Mouse (Mus musculus) MEL (cell line): Measurements from ENCODE around the gene Tfap2e. TPM values are rescaled to one million over a fixed set of nuclear protein-coding genes. Genes with fewer than 3 reads are reported as not detected.

Source experiments
- DNase-seq: peaks from one replicate; pipeline ENCODE4 v3.0.0; 2011; ENCODE audit warnings: low read depth, low spot score
- H3K27ac ChIP-seq: 2 replicates; pipeline ENCODE4 v1.5.1; 2012; ENCODE audit warnings: low read depth, mild to moderate bottlenecking, control low read depth, low read length, moderate library complexity; ENCODE audit not compliant: control insufficient read depth
- H3K27me3 ChIP-seq, 2 experiments: fragments of 150-350 bp in 1 of 2; sonication (generic) in 1 of 2; 2 replicates each; pipeline ENCODE4 v1.6.1; 2012; ENCODE audit warnings: low read length in 2 of 2, mild to moderate bottlenecking in 2 of 2, improper control_type of control experiment in 1 of 2, moderate library complexity in 1 of 2; ENCODE audit not compliant: insufficient read depth in 2 of 2, control insufficient read depth in 1 of 2
- H3K36me3 ChIP-seq, 2 experiments: 2 replicates each; pipeline ENCODE4 v1.6.1; 2012 to 2014; ENCODE audit warnings: low read length in 2 of 2, improper control_type of control experiment in 1 of 2, inconsistent platforms in 1 of 2, mild to moderate bottlenecking in 1 of 2; ENCODE audit not compliant: insufficient read depth in 2 of 2, control insufficient read depth in 1 of 2
- H3K4me1 ChIP-seq, 2 experiments: fragments of 150-350 bp in 1 of 2; sonication (generic) in 1 of 2; 2 replicates each; pipeline ENCODE4 v1.6.1; 2012; ENCODE audit warnings: low read length in 2 of 2, improper control_type of control experiment in 1 of 2, mild to moderate bottlenecking in 1 of 2; ENCODE audit not compliant: insufficient read depth in 2 of 2, control insufficient read depth in 1 of 2
- H3K4me3 ChIP-seq, 2 experiments: fragments of 150-350 bp in 1 of 2; sonication (generic) in 1 of 2; 2 replicates each; pipeline ENCODE4 v1.5.1; 2012; ENCODE audit warnings: low read depth in 2 of 2, low read length in 2 of 2, mild to moderate bottlenecking in 2 of 2, moderate library complexity in 2 of 2, control low read depth in 1 of 2, improper control_type of control experiment in 1 of 2; ENCODE audit not compliant: control insufficient read depth in 1 of 2, insufficient read depth in 1 of 2
- H3K79me2 ChIP-seq: 2 replicates; pipeline ENCODE4 v1.6.1; 2012; ENCODE audit warnings: mild to moderate bottlenecking, low read length, moderate library complexity; ENCODE audit not compliant: control insufficient read depth, poor library complexity, insufficient read depth
- H3K9ac ChIP-seq: 2 replicates; pipeline ENCODE4 v1.6.1; 2012; ENCODE audit warnings: low read depth, mild to moderate bottlenecking, control low read depth, low read length, moderate library complexity; ENCODE audit not compliant: control insufficient read depth, poor library complexity, severe bottlenecking
- H3K9me3 ChIP-seq: fragments of 150-350 bp; sonication (generic); replicated peaks from 2 replicates; pipeline ENCODE4 v1.6.1; 2012; ENCODE audit warnings: mild to moderate bottlenecking, low read length, improper control_type of control experiment, moderate library complexity; ENCODE audit not compliant: insufficient read depth
- CTCF ChIP-seq, 3 experiments: IDR thresholded peaks in 2 of 3; conservative IDR thresholded peaks in 1 of 3; 2 replicates each; pipeline ENCODE4 v1.5.1; 2011 to 2012; ENCODE audit warnings: low read length in 3 of 3, low read depth in 2 of 3, mild to moderate bottlenecking in 2 of 3, improper control_type of control experiment in 1 of 3, inconsistent platforms in 1 of 3, mixed read lengths in 1 of 3, moderate library complexity in 1 of 3; ENCODE audit not compliant: control insufficient read depth in 1 of 3, insufficient read depth in 1 of 3, poor library complexity in 1 of 3, severe bottlenecking in 1 of 3
- E2F4 ChIP-seq: IDR thresholded peaks from 2 replicates; pipeline ENCODE4 v1.6.1; 2011; ENCODE audit warnings: low read depth, low read length, improper control_type of control experiment, borderline replicate concordance
- ELF1 ChIP-seq: IDR thresholded peaks from 2 replicates; pipeline ENCODE4 v1.6.1; 2014; ENCODE audit warnings: low read depth, mild to moderate bottlenecking, inconsistent platforms, low read length, improper control_type of control experiment, moderate library complexity
- GATA1 ChIP-seq: IDR thresholded peaks from 2 replicates; pipeline ENCODE4 v1.6.1; 2011; ENCODE audit warnings: low read depth, low read length, improper control_type of control experiment
- KAT2A ChIP-seq: conservative IDR thresholded peaks from 2 replicates; pipeline ENCODE4 v1.6.1; 2012; ENCODE audit warnings: low read depth, low read length, improper control_type of control experiment, inconsistent platforms
- MAX ChIP-seq: IDR thresholded peaks from 2 replicates; pipeline ENCODE4 v1.6.1; 2011; ENCODE audit warnings: low read length, improper control_type of control experiment
- MXI1 ChIP-seq: IDR thresholded peaks from 2 replicates; pipeline ENCODE4 v1.6.1; 2011; ENCODE audit warnings: mild to moderate bottlenecking, low read depth, low read length, improper control_type of control experiment
- MYB ChIP-seq: IDR thresholded peaks from 2 replicates; pipeline ENCODE4 v1.6.1; 2011; ENCODE audit warnings: mild to moderate bottlenecking, low read depth, low read length, improper control_type of control experiment
- MYC ChIP-seq: IDR thresholded peaks from 2 replicates; pipeline ENCODE4 v1.6.1; 2011; ENCODE audit warnings: low read depth, mild to moderate bottlenecking, low read length, improper control_type of control experiment, moderate library complexity
- POLR2AphosphoS2 ChIP-seq: IDR thresholded peaks from 2 replicates; pipeline ENCODE4 v1.6.1; 2011; ENCODE audit warnings: low read length, improper control_type of control experiment
- POLR2AphosphoS5 ChIP-seq: IDR thresholded peaks from 2 replicates; pipeline ENCODE4 v1.6.1; 2012; ENCODE audit warnings: low read depth, borderline replicate concordance, mild to moderate bottlenecking, inconsistent platforms, low read length, moderate library complexity, mixed read lengths
- TBP ChIP-seq: IDR thresholded peaks from 2 replicates; pipeline ENCODE4 v1.8.0; 2011; ENCODE audit warnings: low read depth, low read length, improper control_type of control experiment
- TCF12 ChIP-seq: IDR thresholded peaks from 2 replicates; pipeline ENCODE4 v1.6.1; 2014; ENCODE audit warnings: low read depth, mild to moderate bottlenecking, inconsistent platforms, low read length, improper control_type of control experiment, moderate library complexity
- UBTF ChIP-seq: IDR thresholded peaks from 2 replicates; pipeline ENCODE4 v1.6.1; 2012; ENCODE audit warnings: low read depth, mild to moderate bottlenecking, inconsistent platforms, low read length, improper control_type of control experiment, moderate library complexity, borderline replicate concordance; ENCODE audit not compliant: insufficient read depth
- ZMIZ1 ChIP-seq: IDR thresholded peaks from 2 replicates; pipeline ENCODE4 v1.6.1; 2012; ENCODE audit warnings: low read depth, mild to moderate bottlenecking, inconsistent platforms, low read length, improper control_type of control experiment, moderate library complexity
- polyA plus RNA-seq, 2 experiments: library from polyadenylated mRNA; stranded (reverse) in 1 of 2; unstranded in 1 of 2; fragments of >175 nt in 1 of 2; fragments of >200 nt in 1 of 2; gene quantifications; 2 replicates each; pipeline versions ENCODE4 v1.2.1 to v1.2.4; 2012; ENCODE audit warnings: low replicate concordance in 2 of 2, low read depth in 1 of 2; ENCODE audit not compliant: insufficient read length in 2 of 2, insufficient read depth in 1 of 2, missing spikeins in 1 of 2
- total RNA-seq: library from RNA; depleted of rRNA; stranded (reverse); fragments of 300-350 nt; gene quantifications from 2 replicates; pipeline ENCODE4 v1.2.3, GENCODE M21; 2012

Tfap2e gene
- total and polyA plus RNA-seq, 3 experiments, result 0.03 TPM; not detected in 2

GRCm38 (mm10) chr4:126758299-126758698 lies 22.3 kb upstream of the Tfap2e start:
- no peaks in the 10 kb centered on the region for H3K27me3 ChIP-seq
- 0 out of 4 replicates have a peak, but pooled peaks cover 0 to 2% of the 10 kb centered on the region in 2 experiments for H3K4me1 ChIP-seq
- TF ChIP-seq KAT2A (no peak), POLR2AphosphoS5 (no peak)
- TF ChIP-seq, all 39 proteins: peak for 0
- H3K4me3 ChIP-seq, result no peak overlapping the region
- no peak overlapping the region for H3K27ac ChIP-seq
- no peak for DNase-seq
- peaks cover 3% of the 10 kb centered on the region; the same call in 1 of the 2 replicates for H3K79me2 ChIP-seq
- H3K9ac ChIP-seq, result no peak overlapping the region
- H3K36me3 ChIP-seq, result peaks cover 2 to 4% of the 10 kb centered on the region in 2 experiments; a peak in 2 of 4 replicates
- H3K9me3 ChIP-seq, result no peaks in the 10 kb centered on the region

- no peak overlapping the region for H3K27ac ChIP-seq
- no peak overlapping the region for H3K4me3 ChIP-seq
- H3K27me3 ChIP-seq, result no peaks in the 10 kb centered on the region
These were observed 20.7 kb upstream of the Tfap2e start for GRCm38 (mm10) chr4:126756766-126757165.

GRCm38 (mm10) chr4:126754736-126755374 lies 18.8 kb upstream of the Tfap2e start:
- H3K4me1 ChIP-seq, result peaks cover 0 to 6% of the 10 kb centered on the region in 2 experiments; a peak in 2 of 4 replicates
- no peaks in the 10 kb centered on the region for H3K9me3 ChIP-seq
- no peak overlapping the region for H3K9ac ChIP-seq
- no peak for TF ChIP-seq MYB
- peaks cover 0 to 5% of the 10 kb centered on the region in 2 experiments; a peak in 1 of 4 replicates for H3K36me3 ChIP-seq
- DNase-seq, result no peak
- H3K79me2 ChIP-seq, result peaks cover 14% of the 10 kb centered on the region
- H3K27ac ChIP-seq, result no peak overlapping the region
- H3K4me3 ChIP-seq, result no peak overlapping the region
- no peaks in the 10 kb centered on the region for H3K27me3 ChIP-seq

More at GRCm38 (mm10) chr4:126756766-126757165, 20.7 kb upstream of the Tfap2e start:
- H3K9me3 ChIP-seq, result no peaks in the 10 kb centered on the region
- H3K36me3 ChIP-seq, result peaks cover 2 to 5% of the 10 kb centered on the region in 2 experiments; a peak in 2 of 4 replicates
- peaks cover 0 to 6% of the 10 kb centered on the region in 2 experiments; a peak in 2 of 4 replicates for H3K4me1 ChIP-seq
- H3K9ac ChIP-seq, result no peak overlapping the region
- DNase-seq, result no peak
- no peak for TF ChIP-seq TBP
- no peak for TF ChIP-seq ELF1
- no peak for TF ChIP-seq GATA1
- TF ChIP-seq POLR2AphosphoS2, result no peak
- TF ChIP-seq MYC, result no peak
- no peak for TF ChIP-seq MAX
- no peak for TF ChIP-seq E2F4
- TF ChIP-seq CTCF (IDR thresholded peaks at IDR 0.05 in 2 of 3, conservative IDR thresholded peaks at IDR 0.05 in 1 of 3; ENCODE audit: control insufficient read depth in 1 of 3, insufficient read depth in 1 of 3, low read depth in 2 of 3, low read length in 3 of 3, poor library complexity in 1 of 3, severe bottlenecking in 1 of 3), result no peak
- no peak for TF ChIP-seq ZMIZ1
- TF ChIP-seq MXI1, result no peak
- TF ChIP-seq MYB, result no peak
- no peak for TF ChIP-seq TCF12
- no peak for TF ChIP-seq UBTF
- peaks cover 14% of the 10 kb centered on the region for H3K79me2 ChIP-seq
